Mouse (Mus musculus): ENCODE data around the gene Macrod2. TPM values are rescaled to one million over a fixed set of nuclear protein-coding genes. Genes with fewer than 3 reads are reported as not detected.

Gene Macrod2
- polyA plus RNA-seq, 1 experiment, result 16.3 TPM

- H3K27ac ChIP-seq (ENCODE audit: control insufficient read depth, insufficient read depth, low read depth, low read length), result no peak overlapping the region
- no peaks in the 10 kb centered on the region for H3K36me3 ChIP-seq (ENCODE audit: control insufficient read depth, insufficient read depth, low read length)
- H3K4me1 ChIP-seq (ENCODE audit: control insufficient read depth, insufficient read depth, low read length), result no peaks in the 10 kb centered on the region
- TF ChIP-seq CTCF (IDR thresholded peaks at IDR 0.05; ENCODE audit: control insufficient read depth, insufficient read depth, insufficient replicate concordance, low read depth, low read length) (no peak), POLR2A (IDR thresholded peaks at IDR 0.05; ENCODE audit: control insufficient read depth, low read depth, low read length) (no peak)
- no peak overlapping the region for H3K4me3 ChIP-seq (ENCODE audit: control insufficient read depth, low read depth, low read length)
- H3K27me3 ChIP-seq (ENCODE audit: control insufficient read depth, insufficient read depth, low read length), result no peaks in the 10 kb centered on the region
Observed at GRCm38 (mm10) chr2:141022971-141023370, 627.9 kb downstream of the Macrod2 start.

- H3K27me3 ChIP-seq (ENCODE audit: control insufficient read depth, insufficient read depth, low read length), result no peaks in the 10 kb centered on the region
- H3K4me3 ChIP-seq (ENCODE audit: control insufficient read depth, low read depth, low read length), result no peak overlapping the region
- no peak overlapping the region for H3K27ac ChIP-seq (ENCODE audit: control insufficient read depth, insufficient read depth, low read depth, low read length)
- no peaks in the 10 kb centered on the region for H3K4me1 ChIP-seq (ENCODE audit: control insufficient read depth, insufficient read depth, low read length)
- no peaks in the 10 kb centered on the region for H3K36me3 ChIP-seq (ENCODE audit: control insufficient read depth, insufficient read depth, low read length)
- TF ChIP-seq POLR2A (IDR thresholded peaks at IDR 0.05; ENCODE audit: control insufficient read depth, low read depth, low read length), result no peak
- TF ChIP-seq CTCF (IDR thresholded peaks at IDR 0.05; ENCODE audit: control insufficient read depth, insufficient read depth, insufficient replicate concordance, low read depth, low read length), result no peak
Observed at GRCm38 (mm10) chr2:141023916-141024315, 628.8 kb downstream of the Macrod2 start.

- Histone ChIP-seq H3K4me1 (ENCODE audit: control insufficient read depth, insufficient read depth, low read length) (no peaks in the 10 kb centered on the region), H3K36me3 (ENCODE audit: control insufficient read depth, insufficient read depth, low read length) (no peaks in the 10 kb centered on the region), H3K27me3 (ENCODE audit: control insufficient read depth, insufficient read depth, low read length) (no peaks in the 10 kb centered on the region), H3K27ac (ENCODE audit: control insufficient read depth, insufficient read depth, low read depth, low read length) (no peak overlapping the region), H3K4me3 (ENCODE audit: control insufficient read depth, low read depth, low read length) (no peak overlapping the region)
- no peak for TF ChIP-seq CTCF (IDR thresholded peaks at IDR 0.05; ENCODE audit: control insufficient read depth, insufficient read depth, insufficient replicate concordance, low read depth, low read length)
- no peak for TF ChIP-seq POLR2A (IDR thresholded peaks at IDR 0.05; ENCODE audit: control insufficient read depth, low read depth, low read length)
Observed at GRCm38 (mm10) chr2:141024316-141025043, 629.4 kb downstream of the Macrod2 start.

- H3K36me3 ChIP-seq (ENCODE audit: control insufficient read depth, insufficient read depth, low read length), result no peaks in the 10 kb centered on the region
- H3K27ac ChIP-seq (ENCODE audit: control insufficient read depth, insufficient read depth, low read depth, low read length), result no peak overlapping the region
- TF ChIP-seq CTCF (IDR thresholded peaks at IDR 0.05; ENCODE audit: control insufficient read depth, insufficient read depth, insufficient replicate concordance, low read depth, low read length) (no peak), POLR2A (IDR thresholded peaks at IDR 0.05; ENCODE audit: control insufficient read depth, low read depth, low read length) (no peak)
- H3K4me3 ChIP-seq (ENCODE audit: control insufficient read depth, low read depth, low read length), result no peak overlapping the region
- H3K4me1 ChIP-seq (ENCODE audit: control insufficient read depth, insufficient read depth, low read length), result no peaks in the 10 kb centered on the region
- no peaks in the 10 kb centered on the region for H3K27me3 ChIP-seq (ENCODE audit: control insufficient read depth, insufficient read depth, low read length)
Observed at GRCm38 (mm10) chr2:141056685-141057454, 661.8 kb downstream of the Macrod2 start.

GRCm38 (mm10) chr2:141057455-141057833, 662.3 kb downstream of the Macrod2 start:
- H3K4me1 ChIP-seq (ENCODE audit: control insufficient read depth, insufficient read depth, low read length), result no peaks in the 10 kb centered on the region
- no peak overlapping the region for H3K4me3 ChIP-seq (ENCODE audit: control insufficient read depth, low read depth, low read length)
- H3K27ac ChIP-seq (ENCODE audit: control insufficient read depth, insufficient read depth, low read depth, low read length), result no peak overlapping the region
- TF ChIP-seq CTCF (IDR thresholded peaks at IDR 0.05; ENCODE audit: control insufficient read depth, insufficient read depth, insufficient replicate concordance, low read depth, low read length) (no peak), POLR2A (IDR thresholded peaks at IDR 0.05; ENCODE audit: control insufficient read depth, low read depth, low read length) (no peak)
- no peaks in the 10 kb centered on the region for H3K27me3 ChIP-seq (ENCODE audit: control insufficient read depth, insufficient read depth, low read length)
- no peaks in the 10 kb centered on the region for H3K36me3 ChIP-seq (ENCODE audit: control insufficient read depth, insufficient read depth, low read length)

GRCm38 (mm10) chr2:141073981-141074855, 679.1 kb downstream of the Macrod2 start:
- H3K4me1 ChIP-seq (ENCODE audit: control insufficient read depth, insufficient read depth, low read length), result no peaks in the 10 kb centered on the region
- TF ChIP-seq POLR2A (IDR thresholded peaks at IDR 0.05; ENCODE audit: control insufficient read depth, low read depth, low read length) (no peak), CTCF (IDR thresholded peaks at IDR 0.05; ENCODE audit: control insufficient read depth, insufficient read depth, insufficient replicate concordance, low read depth, low read length) (no peak)
- no peaks in the 10 kb centered on the region for H3K27me3 ChIP-seq (ENCODE audit: control insufficient read depth, insufficient read depth, low read length)
- H3K4me3 ChIP-seq (ENCODE audit: control insufficient read depth, low read depth, low read length), result no peak overlapping the region
- H3K36me3 ChIP-seq (ENCODE audit: control insufficient read depth, insufficient read depth, low read length), result no peaks in the 10 kb centered on the region
- no peak overlapping the region for H3K27ac ChIP-seq (ENCODE audit: control insufficient read depth, insufficient read depth, low read depth, low read length)

GRCm38 (mm10) chr2:141078221-141078620, 683.1 kb downstream of the Macrod2 start:
- no peaks in the 10 kb centered on the region for H3K4me1 ChIP-seq (ENCODE audit: control insufficient read depth, insufficient read depth, low read length)
- TF ChIP-seq POLR2A (IDR thresholded peaks at IDR 0.05; ENCODE audit: control insufficient read depth, low read depth, low read length) (no peak), CTCF (IDR thresholded peaks at IDR 0.05; ENCODE audit: control insufficient read depth, insufficient read depth, insufficient replicate concordance, low read depth, low read length) (no peak)
- H3K4me3 ChIP-seq (ENCODE audit: control insufficient read depth, low read depth, low read length), result no peak overlapping the region

More at GRCm38 (mm10) chr2:141078221-141078620, 683.1 kb downstream of the Macrod2 start:
- H3K27ac ChIP-seq (ENCODE audit: control insufficient read depth, insufficient read depth, low read depth, low read length), result no peak overlapping the region
- no peaks in the 10 kb centered on the region for H3K27me3 ChIP-seq (ENCODE audit: control insufficient read depth, insufficient read depth, low read length)
- H3K36me3 ChIP-seq (ENCODE audit: control insufficient read depth, insufficient read depth, low read length), result no peaks in the 10 kb centered on the region

All from testis, adult 2 months (tissue).